Mouse (Mus musculus) liver, adult 2 months (tissue): ENCODE measurements around the gene Ptpn6. TPM values are rescaled to one million over a fixed set of nuclear protein-coding genes. Genes with fewer than 3 reads are reported as not detected.
"Not testable (repeated sequence)": the region's sequence is repeated elsewhere in the genome, so short reads cannot be mapped to it uniquely, and the experiment has no call there.

ENCODE experiments used
- DNase-seq: peaks from one replicate; pipeline ENCODE4 v3.0.0-alpha.2; 2011; ENCODE audit warnings: low read depth, low spot score; ENCODE audit errors: extremely low read depth
- H3K27ac ChIP-seq: fragments of 200-500 bp; replicated peaks from 2 replicates; pipeline ENCODE4 v1.5.1; 2012; ENCODE audit warnings: low read depth, mild to moderate bottlenecking, control low read depth, inconsistent platforms, low read length; ENCODE audit not compliant: insufficient read depth
- H3K27me3 ChIP-seq: fragments of 200-500 bp; 2 replicates; pipeline ENCODE4 v1.6.1; 2012; ENCODE audit warnings: mild to moderate bottlenecking, moderate library complexity, low read length, inconsistent platforms; ENCODE audit not compliant: control insufficient read depth, insufficient read depth
- H3K36me3 ChIP-seq: fragments of 200-500 bp; 2 replicates; pipeline ENCODE4 v1.6.1; 2012; ENCODE audit warnings: low read length, inconsistent platforms; ENCODE audit not compliant: control insufficient read depth, insufficient read depth
- H3K4me1 ChIP-seq: fragments of 200-500 bp; 2 replicates; pipeline ENCODE4 v1.6.1; 2011; ENCODE audit warnings: low read length; ENCODE audit not compliant: control insufficient read depth, insufficient read depth
- H3K4me3 ChIP-seq: fragments of 200-500 bp; 2 replicates; pipeline ENCODE4 v1.5.1; 2011; ENCODE audit warnings: low read depth, mild to moderate bottlenecking, control low read depth, low read length, moderate library complexity; ENCODE audit not compliant: insufficient read depth
- H3K79me2 ChIP-seq: fragments of 200-500 bp; 2 replicates; pipeline ENCODE4 v1.6.1; 2012; ENCODE audit warnings: inconsistent platforms, mild to moderate bottlenecking, low read length, moderate library complexity; ENCODE audit not compliant: control insufficient read depth, insufficient read depth
- H3K9ac ChIP-seq: fragments of 200-500 bp; 2 replicates; pipeline ENCODE4 v1.6.1; 2012; ENCODE audit warnings: low read depth, mild to moderate bottlenecking, control low read depth, inconsistent platforms, low read length
- CTCF ChIP-seq: fragments of 200-500 bp; IDR thresholded peaks from 2 replicates; pipeline ENCODE4 v1.5.1; 2011; ENCODE audit warnings: low read depth, low read length, control low read depth
- POLR2A ChIP-seq: fragments of 200-500 bp; IDR thresholded peaks from 2 replicates; pipeline ENCODE4 v1.6.1; 2011; ENCODE audit warnings: low read length, control low read depth; ENCODE audit not compliant: insufficient read depth; ENCODE audit errors: extremely low read depth
- WGBS: fragments of 180-500 bp; shearing (Covaris S2); methylation state at CpG from one replicate; pipeline ENCODE4 v1.1.7; 2018; 5-methylcytosine and 5-hydroxymethylcytosine counted together
- polyA plus RNA-seq: library from polyadenylated mRNA; depleted of rRNA; stranded (reverse); fragments of >200 nt; gene quantifications from 2 replicates; pipeline ENCODE4 v1.2.3, GENCODE M21; 2012
- total RNA-seq: library from RNA; depleted of rRNA; stranded (reverse); fragments of >200 nt; gene quantifications from 2 replicates; pipeline ENCODE4 v1.2.3, GENCODE M21; 2014

The Ptpn6 gene
- total and polyA plus RNA-seq, 2 experiments: 17.8 to 19.7 TPM

- Histone ChIP-seq H3K9ac (0 out of 2 replicates have a peak overlapping the region, but pooled peaks have one; percentile 13), H3K27ac (peak overlapping the region; percentile 29), H3K4me3 (no peak overlapping the region), H3K79me2 (peaks cover 35% of the 10 kb centered on the region; the same call in 1 of the 2 replicates), H3K36me3 (peaks cover 6% of the 10 kb centered on the region), H3K27me3 (no peaks in the 10 kb centered on the region), H3K4me1 (peaks cover 43% of the 10 kb centered on the region)
- no peak for TF ChIP-seq POLR2A
- no peak for TF ChIP-seq CTCF
- WGBS: 62% methylated on average over 8 of the region's 8 CpGs
- no peak for DNase-seq
These were observed 50.3 kb downstream of the Ptpn6 start for GRCm38 (mm10) chr6:124688151-124688758.

GRCm38 (mm10) chr6:124686644-124687043 lies 51.9 kb downstream of the Ptpn6 start:
- H3K4me3 ChIP-seq, DNase-seq, H3K36me3 ChIP-seq, H3K27ac ChIP-seq, H3K27me3 ChIP-seq, H3K9ac ChIP-seq: not testable (repeated sequence)
- WGBS: 97% methylated on average over 1 of the region's 1 CpGs
- peaks cover 42% of the 10 kb centered on the region for H3K4me1 ChIP-seq
- peaks cover 42% of the 10 kb centered on the region; the same call in 1 of the 2 replicates for H3K79me2 ChIP-seq

GRCm38 (mm10) chr6:124685606-124686386 lies 52.7 kb downstream of the Ptpn6 start:
- peaks cover 44% of the 10 kb centered on the region for H3K4me1 ChIP-seq
- H3K27me3 ChIP-seq: no peaks in the 10 kb centered on the region
- H3K4me3 ChIP-seq: no peak overlapping the region
- H3K36me3 ChIP-seq: peaks cover 6% of the 10 kb centered on the region
- 86% methylated on average over 12 of the region's 12 CpGs for WGBS
- no peak for TF ChIP-seq CTCF
- TF ChIP-seq POLR2A: no peak
- DNase-seq: no peak
- H3K79me2 ChIP-seq: peaks cover 46% of the 10 kb centered on the region
- H3K9ac ChIP-seq: no peak overlapping the region
- H3K27ac ChIP-seq: no peak overlapping the region

GRCm38 (mm10) chr6:124683591-124684417 lies 54.7 kb downstream of the Ptpn6 start:
- DNase-seq: peak; percentile 74
- no peaks in the 10 kb centered on the region for H3K27me3 ChIP-seq
- TF ChIP-seq POLR2A: no peak
- no peak for TF ChIP-seq CTCF
- 67% methylated on average over 14 of the region's 14 CpGs for WGBS
- no peak overlapping the region for H3K9ac ChIP-seq
- H3K79me2 ChIP-seq: peaks cover 51% of the 10 kb centered on the region
- H3K27ac ChIP-seq: 0 out of 2 replicates have a peak overlapping the region, but pooled peaks have one; percentile 25
- H3K4me1 ChIP-seq: peaks cover 43% of the 10 kb centered on the region
- H3K4me3 ChIP-seq: no peak overlapping the region
- peaks cover 8% of the 10 kb centered on the region for H3K36me3 ChIP-seq

DNA sequence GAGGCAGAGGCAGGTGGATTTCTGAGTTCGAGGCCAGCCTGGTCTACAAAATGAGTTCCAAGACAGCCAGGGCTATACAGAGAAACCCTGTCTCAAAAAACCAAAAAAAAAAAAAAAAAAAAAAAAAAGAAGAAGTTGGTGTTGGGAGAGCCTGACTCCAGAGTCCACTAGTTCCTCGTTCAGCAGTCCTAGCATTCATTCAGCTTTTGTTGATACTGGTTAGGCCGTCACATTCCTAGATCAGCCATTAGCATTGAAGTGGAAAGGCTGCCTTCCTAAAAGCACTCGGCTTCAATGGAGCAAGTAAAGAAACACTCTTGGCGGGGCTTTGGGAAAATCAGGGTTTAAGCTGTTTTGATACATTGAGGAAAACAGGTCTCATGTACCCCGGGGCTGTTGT lies 56.2 kb downstream of the Ptpn6 start:
- Histone ChIP-seq H3K79me2 (peaks cover 42% of the 10 kb centered on the region), H3K4me1 (peaks cover 39% of the 10 kb centered on the region)
- not testable (repeated sequence) for DNase-seq, H3K36me3 ChIP-seq, H3K4me3 ChIP-seq, H3K27me3 ChIP-seq, H3K27ac ChIP-seq, H3K9ac ChIP-seq
- WGBS: 62% methylated on average over 6 of the region's 6 CpGs
